Mouse (Mus musculus): ENCODE data around the gene Gm4141. TPM values are rescaled to one million over a fixed set of nuclear protein-coding genes. Genes with fewer than 3 reads are reported as not detected.
"Not testable (repeated sequence)": the region's sequence is repeated elsewhere in the genome, so short reads cannot be mapped to it uniquely, and the experiment has no call there.

The Gm4141 gene
- not detected in 2 replicates for polyA plus RNA-seq (2015; fragmentation: Nextera tagmentation; extraction: Ambion mirVana)

DNA sequence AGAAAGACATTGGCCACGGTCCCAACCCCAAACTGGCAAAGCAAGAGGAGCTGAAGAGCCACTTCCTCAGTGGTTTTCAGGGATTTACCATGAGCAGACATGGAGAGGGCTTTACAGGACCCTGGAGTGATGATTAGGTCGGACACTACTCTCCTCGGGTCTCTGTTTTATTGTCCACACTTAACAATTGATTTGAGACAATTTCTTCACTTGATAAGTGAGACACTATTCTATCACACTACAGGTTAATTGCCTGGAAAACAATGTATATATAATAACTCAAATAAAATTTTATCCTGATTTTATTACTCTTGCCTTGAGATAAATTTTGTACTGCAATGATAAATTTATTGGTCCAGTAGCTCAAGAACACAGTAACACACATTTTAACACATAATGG is at the start of gene Gm4141:
Gm4141 (minus strand) TSS at position 101 of the 400 bp plus-strand sequence.
- not testable (repeated sequence) for ATAC-seq; H3K27ac ChIP-seq; H3K4me1 ChIP-seq (replicated peaks); H3K36me3 ChIP-seq; H3K9ac ChIP-seq; H3K4me3 ChIP-seq (replicated peaks); H3K4me2 ChIP-seq (replicated peaks); H3K27me3 ChIP-seq (replicated peaks); H3K9me3 ChIP-seq
- WGBS, result no CpG with 5 or more reads among the region's 3 CpGs

DNA sequence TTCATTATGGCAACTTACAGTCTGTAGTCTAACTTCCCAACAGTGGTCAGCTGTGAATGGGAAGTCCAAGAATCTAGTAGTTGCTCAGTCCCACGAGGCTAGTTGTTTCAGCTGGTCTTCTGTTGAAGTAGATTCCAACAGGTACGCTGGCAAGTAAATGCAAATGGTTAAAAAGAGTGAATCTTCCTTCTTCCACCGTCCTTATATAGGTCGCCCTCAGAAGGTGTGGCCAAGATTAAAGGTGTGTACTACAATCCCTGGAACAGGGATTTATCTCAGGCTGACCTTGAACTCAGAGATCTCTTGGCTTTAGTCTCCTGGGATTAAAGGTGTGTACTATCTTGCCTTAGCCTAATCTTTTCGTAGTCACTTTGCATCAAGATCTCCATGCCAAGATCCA is 22.9 kb upstream of the Gm4141 start, which contains the start of gene Gm4513:
Gm4513 (minus strand) TSS at position 101 of the 400 bp plus-strand sequence.
- not testable (repeated sequence) for H3K36me3 ChIP-seq; H3K4me2 ChIP-seq (replicated peaks); H3K9me3 ChIP-seq; H3K9ac ChIP-seq; H3K4me3 ChIP-seq (replicated peaks); ATAC-seq; H3K4me1 ChIP-seq (replicated peaks); H3K27me3 ChIP-seq (replicated peaks); H3K27ac ChIP-seq
- WGBS, result 64% methylated on average over 4 of the region's 5 CpGs

DNA sequence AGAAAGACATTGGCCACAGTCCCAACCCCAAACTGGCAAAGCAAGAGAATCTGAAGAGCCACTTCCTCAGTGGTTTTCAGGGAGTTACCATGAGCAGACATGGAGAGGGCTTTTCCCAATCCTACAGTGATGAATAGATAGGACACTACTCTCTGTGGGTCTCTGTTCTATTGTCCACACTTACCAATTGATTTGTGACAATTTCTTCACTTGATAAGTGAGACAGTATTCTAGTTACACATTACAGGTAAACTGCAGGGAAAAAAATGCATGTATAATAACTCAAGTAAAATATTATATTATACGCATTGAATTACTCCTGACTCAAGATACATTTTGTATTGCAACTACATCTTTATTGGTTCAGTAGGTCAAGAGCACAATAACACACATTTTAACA is 30.4 kb downstream of the Gm4141 start, which contains the start of gene Gm5726:
Gm5726 (minus strand) TSS at position 101 of the 400 bp plus-strand sequence.
- not testable (repeated sequence) for H3K4me2 ChIP-seq (replicated peaks); H3K27ac ChIP-seq; H3K27me3 ChIP-seq (replicated peaks); ATAC-seq; H3K9ac ChIP-seq; H3K4me1 ChIP-seq (replicated peaks); H3K36me3 ChIP-seq; H3K4me3 ChIP-seq (replicated peaks); H3K9me3 ChIP-seq
- WGBS, result no CpG with 5 or more reads among the region's 1 CpGs

DNA sequence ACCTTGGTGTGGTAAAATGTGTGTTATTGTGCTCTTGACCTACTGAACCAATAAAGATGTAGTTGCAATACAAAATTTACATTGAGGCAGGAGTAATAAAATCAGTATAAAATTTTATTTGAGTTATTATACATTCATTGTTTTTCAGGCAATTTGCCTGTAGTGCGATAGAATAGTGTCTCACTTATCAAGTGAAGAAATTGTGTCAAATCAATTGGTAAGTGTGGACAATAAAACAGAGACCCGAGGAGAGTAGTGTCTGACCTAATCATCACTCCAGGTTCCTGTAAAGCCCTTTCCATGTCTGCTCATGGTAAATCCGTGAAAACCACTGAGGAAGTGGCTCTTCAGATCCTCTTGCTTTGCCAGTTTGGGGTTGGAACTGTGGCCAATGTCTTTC is 42.5 kb downstream of the Gm4141 start, which contains the start of gene Vmn1r104:
Vmn1r104 (plus strand) TSS at position 301 of the 400 bp plus-strand sequence.
- not testable (repeated sequence) for H3K9ac ChIP-seq; H3K27ac ChIP-seq; H3K4me2 ChIP-seq (replicated peaks); H3K36me3 ChIP-seq; H3K9me3 ChIP-seq; H3K27me3 ChIP-seq (replicated peaks); H3K4me1 ChIP-seq (replicated peaks); H3K4me3 ChIP-seq (replicated peaks); ATAC-seq
- no CpG with 5 or more reads among the region's 3 CpGs for WGBS

Other genes with a start within 250 kb of the Gm4141 start
- gene Gm4133, start 242.2 kb downstream of the Gm4141 start, polyA plus RNA-seq (2015; fragmentation: Nextera tagmentation; extraction: Ambion mirVana), result not detected in 2 replicates
- gene Gm5728, start 200.8 kb downstream of the Gm4141 start, polyA plus RNA-seq (2015; fragmentation: Nextera tagmentation; extraction: Ambion mirVana), result not detected in 2 replicates
- gene Vmn1r100, start 158.3 kb downstream of the Gm4141 start, polyA plus RNA-seq (2015; fragmentation: Nextera tagmentation; extraction: Ambion mirVana), result not detected in 2 replicates
- not detected in 2 replicates for gene Vmn1r101, start 133.6 kb downstream of the Gm4141 start, polyA plus RNA-seq (2015; fragmentation: Nextera tagmentation; extraction: Ambion mirVana)
- not detected in 2 replicates for gene Gm10670, start 101.3 kb downstream of the Gm4141 start, polyA plus RNA-seq (2015; fragmentation: Nextera tagmentation; extraction: Ambion mirVana)
- gene Vmn1r103, start 65.7 kb downstream of the Gm4141 start, polyA plus RNA-seq (2015; fragmentation: Nextera tagmentation; extraction: Ambion mirVana), result not detected in 2 replicates
- not detected in 2 replicates for gene Vmn1r104, start 42.4 kb downstream of the Gm4141 start, polyA plus RNA-seq (2015; fragmentation: Nextera tagmentation; extraction: Ambion mirVana)
- gene Gm5726, start 30.5 kb downstream of the Gm4141 start, polyA plus RNA-seq (2015; fragmentation: Nextera tagmentation; extraction: Ambion mirVana), result not detected in 2 replicates
- gene Gm4513, start 22.8 kb upstream of the Gm4141 start, polyA plus RNA-seq (2015; fragmentation: Nextera tagmentation; extraction: Ambion mirVana), result not detected in 2 replicates
- not detected in 2 replicates for gene Vmn1r107, start 92.7 kb upstream of the Gm4141 start, polyA plus RNA-seq (2015; fragmentation: Nextera tagmentation; extraction: Ambion mirVana)
- not detected in 2 replicates for gene Vmn1r111, start 127.0 kb upstream of the Gm4141 start, polyA plus RNA-seq (2015; fragmentation: Nextera tagmentation; extraction: Ambion mirVana)
- gene Gm10668, start 154.4 kb upstream of the Gm4141 start, polyA plus RNA-seq (2015; fragmentation: Nextera tagmentation; extraction: Ambion mirVana), result not detected in 2 replicates
- not detected in 2 replicates for gene Vmn1r112, start 194.9 kb upstream of the Gm4141 start, polyA plus RNA-seq (2015; fragmentation: Nextera tagmentation; extraction: Ambion mirVana)
- not detected in 2 replicates for gene Vmn1r113, start 211.0 kb upstream of the Gm4141 start, polyA plus RNA-seq (2015; fragmentation: Nextera tagmentation; extraction: Ambion mirVana)
- gene Vmn1r114, start 235.9 kb upstream of the Gm4141 start, polyA plus RNA-seq (2015; fragmentation: Nextera tagmentation; extraction: Ambion mirVana), result not detected in 2 replicates